Mouse (Mus musculus) limb, embryonic 14.5 days (tissue): ENCODE results near the gene S100z. TPM values are rescaled to one million over a fixed set of nuclear protein-coding genes. Genes with fewer than 3 reads are reported as not detected.

ENCODE experiments used
- ATAC-seq: fragments of 200-750 bp; cut with Nextera tagmentation; 2 replicates; pipeline ENCODE4 v1.8.0; 2017; ENCODE audit warnings: low read depth, moderate number of reproducible peaks, moderate TSS enrichment; ENCODE audit not compliant: low FRiP score
- DNase-seq: peaks from one replicate; pipeline ENCODE4 v3.0.0-alpha.2; 2015; ENCODE audit warnings: low spot score
- H3K27ac ChIP-seq: fragments of 300-500 bp; sonication (generic); replicated peaks from 2 replicates; pipeline ENCODE4 v1.5.1; 2014; ENCODE audit warnings: low read depth, mild to moderate bottlenecking, low read length, moderate library complexity, mixed read lengths
- H3K27me3 ChIP-seq: fragments of 300-500 bp; sonication (generic); 2 replicates; pipeline ENCODE4 v1.6.1; 2014; ENCODE audit warnings: low read length, mixed read lengths; ENCODE audit not compliant: control insufficient read depth, insufficient read depth
- H3K36me3 ChIP-seq: fragments of 300-500 bp; sonication (generic); 2 replicates; pipeline ENCODE4 v1.6.1; 2014; ENCODE audit warnings: mild to moderate bottlenecking, low read length, moderate library complexity, mixed read lengths; ENCODE audit not compliant: control insufficient read depth, insufficient read depth
- H3K4me1 ChIP-seq: fragments of 300-500 bp; sonication (generic); 2 replicates; pipeline ENCODE4 v1.6.1; 2014; ENCODE audit warnings: antibody characterized with exemption, low read length, mixed read lengths; ENCODE audit not compliant: control insufficient read depth, insufficient read depth
- H3K4me2 ChIP-seq: fragments of 300-500 bp; sonication (generic); replicated peaks from 2 replicates; pipeline ENCODE4 v1.6.1; 2014; ENCODE audit warnings: low read depth, mild to moderate bottlenecking, low read length, moderate library complexity; ENCODE audit not compliant: severe bottlenecking
- H3K4me3 ChIP-seq: fragments of 300-500 bp; sonication (generic); replicated peaks from 2 replicates; pipeline ENCODE4 v1.5.1; 2014; ENCODE audit warnings: low read length
- H3K9ac ChIP-seq: fragments of 300-500 bp; sonication (generic); 2 replicates; pipeline ENCODE4 v1.6.1; 2014; ENCODE audit warnings: mild to moderate bottlenecking, low read depth, low read length, moderate library complexity; ENCODE audit not compliant: severe bottlenecking
- H3K9me3 ChIP-seq: fragments of 300-500 bp; sonication (generic); 2 replicates; pipeline ENCODE4 v1.6.1; 2016; ENCODE audit warnings: low read length; ENCODE audit not compliant: control insufficient read depth
- POLR2A ChIP-seq: fragments of 200-500 bp; IDR thresholded peaks from 2 replicates; pipeline ENCODE4 v1.8.0; 2012; ENCODE audit warnings: inconsistent platforms, mild to moderate bottlenecking, moderate library complexity, borderline replicate concordance; ENCODE audit not compliant: insufficient read depth, insufficient read length; ENCODE audit errors: extremely low read depth
- WGBS: fragments of 180-500 bp; shearing (Covaris S2); extraction: QIAGEN DNeasy Blood & Tissue Kit; methylation state at CpG from one replicate; pipeline ENCODE4 v1.1.7; 2014; 5-methylcytosine and 5-hydroxymethylcytosine counted together
- polyA plus RNA-seq, 2 experiments: library from polyadenylated mRNA; depleted of rRNA in 1 of 2; stranded (reverse) in 1 of 2; unstranded in 1 of 2; fragments of >200 nt; fragmentation: Nextera tagmentation in 1 of 2; extraction: Ambion mirVana in 1 of 2; gene quantifications; 2 replicates each; pipeline versions ENCODE4 v1.2.1 to v1.2.3; 2012 to 2014

Gene S100z
- polyA plus RNA-seq, 2 experiments, result not detected

DNA sequence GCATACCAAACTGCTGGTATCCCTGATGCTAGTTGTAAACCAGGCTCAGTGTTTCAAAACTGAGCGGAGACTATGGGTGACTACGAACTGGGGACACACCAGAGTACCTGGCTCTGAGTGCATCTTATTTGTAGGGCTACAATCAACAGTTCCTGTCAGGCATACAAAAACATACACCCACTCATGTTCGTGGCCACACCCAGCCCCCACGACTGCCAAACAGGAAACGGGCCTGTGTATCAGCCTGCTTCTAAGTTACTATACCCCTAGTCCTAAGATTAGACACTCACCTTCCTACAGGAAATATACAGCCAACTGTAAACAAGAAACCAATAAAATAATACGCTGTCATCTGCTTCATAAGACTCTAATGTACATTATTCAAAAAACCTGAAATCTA is 42.5 kb upstream of the S100z start:
- WGBS, result 84% methylated on average over 6 of the region's 6 CpGs
- Histone ChIP-seq H3K4me2 (no peak overlapping the region), H3K27me3 (peaks cover 27% of the 10 kb centered on the region), H3K4me3 (no peak overlapping the region), H3K9me3 (no peaks in the 10 kb centered on the region), H3K27ac (no peak overlapping the region), H3K9ac (no peak overlapping the region), H3K36me3 (no peaks in the 10 kb centered on the region), H3K4me1 (peaks cover 8% of the 10 kb centered on the region)
- ATAC-seq (no peak), DNase-seq (no peak)
- TF ChIP-seq POLR2A, result no peak

GRCm38 (mm10) chr13:95514756-95515155 is 36.2 kb upstream of the S100z start:
- Histone ChIP-seq H3K36me3 (no peaks in the 10 kb centered on the region), H3K4me1 (no peaks in the 10 kb centered on the region), H3K27ac (no peak overlapping the region), H3K4me2 (no peak overlapping the region), H3K27me3 (no peaks in the 10 kb centered on the region), H3K9me3 (no peaks in the 10 kb centered on the region), H3K9ac (no peak overlapping the region), H3K4me3 (no peak overlapping the region)
- TF ChIP-seq POLR2A, result no peak
- WGBS, result 78% methylated on average over 4 of the region's 4 CpGs
- ATAC-seq (no peak), DNase-seq (no peak)

- H3K9me3 ChIP-seq, result no peaks in the 10 kb centered on the region
- DNase-seq (no peak), ATAC-seq (no peak)
- WGBS, result 93% methylated on average over 5 of the region's 5 CpGs
- no peaks in the 10 kb centered on the region for H3K36me3 ChIP-seq
- no peak overlapping the region for H3K4me2 ChIP-seq
- H3K4me3 ChIP-seq, result no peak overlapping the region
- H3K27ac ChIP-seq, result no peak overlapping the region
- H3K9ac ChIP-seq, result no peak overlapping the region
- H3K27me3 ChIP-seq, result no peaks in the 10 kb centered on the region
- H3K4me1 ChIP-seq, result no peaks in the 10 kb centered on the region
- TF ChIP-seq POLR2A, result no peak
Measured at GRCm38 (mm10) chr13:95510054-95510453, 31.5 kb upstream of the S100z start.

DNA sequence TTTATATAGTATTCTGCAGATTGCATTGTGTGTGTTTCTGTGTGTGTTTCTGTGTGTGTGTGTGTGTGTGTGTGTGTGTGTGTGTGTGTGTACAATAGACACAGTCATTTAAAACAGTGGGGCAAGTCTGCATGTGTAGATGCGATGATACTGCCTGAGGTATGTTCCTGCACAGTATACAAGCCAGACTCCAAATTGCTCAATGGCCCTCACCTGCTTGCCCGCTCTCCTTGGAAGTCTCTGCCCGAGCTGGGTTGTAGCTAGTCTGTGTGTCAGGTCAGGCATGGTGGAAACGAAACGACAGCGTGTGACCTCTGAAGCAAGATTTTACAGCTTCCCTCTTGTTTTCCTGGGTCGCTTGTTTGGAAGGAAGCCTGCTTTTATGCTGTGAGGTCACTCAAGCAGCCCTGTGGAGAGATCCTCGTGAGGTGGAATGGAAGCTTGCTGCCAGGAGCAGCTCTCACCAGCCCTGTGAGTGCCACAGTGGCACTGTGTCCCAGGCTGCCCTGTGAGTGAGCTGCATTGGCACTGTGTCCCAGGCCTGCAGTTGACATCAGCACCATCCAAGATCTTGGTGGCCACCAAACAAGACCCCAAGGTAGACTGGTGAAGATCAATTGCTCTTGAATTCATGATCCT is 24.9 kb upstream of the S100z start:
- Histone ChIP-seq H3K4me3 (no peak overlapping the region), H3K9me3 (no peaks in the 10 kb centered on the region), H3K27ac (no peak overlapping the region), H3K36me3 (no peaks in the 10 kb centered on the region), H3K9ac (no peak overlapping the region), H3K27me3 (no peaks in the 10 kb centered on the region), H3K4me1 (0 out of 2 replicates have a peak, but pooled peaks cover 1% of the 10 kb centered on the region), H3K4me2 (no peak overlapping the region)
- no peak for TF ChIP-seq POLR2A
- ATAC-seq (no peak), DNase-seq (no peak)
- 66% methylated on average over 8 of the region's 8 CpGs for WGBS

GRCm38 (mm10) chr13:95496601-95497000 is 18.1 kb upstream of the S100z start:
- H3K4me3 ChIP-seq, result no peak overlapping the region
- no peaks in the 10 kb centered on the region for H3K9me3 ChIP-seq
- DNase-seq (no peak), ATAC-seq (no peak)
- H3K9ac ChIP-seq, result no peak overlapping the region
- H3K4me2 ChIP-seq, result no peak overlapping the region
- 89% methylated on average over 3 of the region's 3 CpGs for WGBS
- H3K4me1 ChIP-seq, result peaks cover 22% of the 10 kb centered on the region; the same call in 1 of the 2 replicates
- no peak for TF ChIP-seq POLR2A
- no peak overlapping the region for H3K27ac ChIP-seq
- no peaks in the 10 kb centered on the region for H3K36me3 ChIP-seq
- H3K27me3 ChIP-seq, result no peaks in the 10 kb centered on the region
